Mouse (Mus musculus): ENCODE measurements around the gene 4933425L06Rik. TPM values are rescaled to one million over a fixed set of nuclear protein-coding genes. Genes with fewer than 3 reads are reported as not detected.

The 4933425L06Rik gene
- under 1 TPM in 1 of 2 experiments, not detected in 1; 0.11 TPM for polyA plus RNA-seq (2017; shearing (Covaris generic))

GRCm38 (mm10) chr13:105081862-105082261 is at the start of gene 4933425L06Rik:
4933425L06Rik (plus strand) TSS chr13:105082122.

GRCm38 (mm10) chr13:105054181-105054940 is 27.6 kb upstream of the 4933425L06Rik start, which contains the start of gene Rgs7bp:
Rgs7bp (minus strand) TSS chr13:105054930.

Other genes with a start within 250 kb of the 4933425L06Rik start
- gene Shisal2b, start 218.2 kb upstream of the 4933425L06Rik start, polyA plus RNA-seq (2017; shearing (Covaris generic)) = not detected
- gene Rgs7bp, start 27.2 kb upstream of the 4933425L06Rik start, polyA plus RNA-seq (2017; shearing (Covaris generic)) = not detected
- gene Rnf180, start 212.7 kb downstream of the 4933425L06Rik start, polyA plus RNA-seq (2017; shearing (Covaris generic)) = under 1 TPM; 0.10 to 0.48 TPM

All from activated CD4-positive, CD25-positive, alpha-beta regulatory T cell (primary cell).